In genomic region chr4:57846991-57847422, GRCm38 (mm10) we compare ENCODE assay signal across 9 mouse cellular contexts.
DNase-seq lines count a peak whose midpoint lies in the region; ATAC-seq and TF ChIP-seq lines count a peak whose summit lies in the region.
"Had no signal": no experiment of that assay in that cellular context is flagged by ENCODE, and none has a peak within 500 bp of the region (broad histone marks: within the 10 kb centered on the region; RNA-seq: fewer than 3 reads in every experiment).

No protein-coding gene starts in this region.

- H3K27ac ChIP-seq in heart, embryonic 13.5 days (replicated peaks) = peak overlapping the region; percentile 95
- H3K27ac ChIP-seq in kidney, postnatal 0 days = peak overlapping the region; percentile 83
- H3K27ac ChIP-seq: macrophage had no signal

- DNase-seq in ovary, adult 18-20 months (ENCODE audit: low spot score) = peak; percentile 13
- no peak for DNase-seq in ovary, postnatal 14 days (ENCODE audit: low spot score)
- DNase-seq in kidney, postnatal 0 days (ENCODE audit: low spot score) = peak; percentile 88
- DNase-seq in mesoderm, embryonic 11.5 days (ENCODE audit: low read depth, low spot score) = peak; percentile 71
- no peak for DNase-seq in left cerebral cortex, postnatal 25 days (ENCODE audit: low spot score in 2 of 2)
- DNase-seq in right cerebral cortex, postnatal 14 days = no peak
- no peak for DNase-seq in urinary bladder, postnatal 10 days (ENCODE audit: low spot score)

- intact Hi-C loops in left cerebral cortex, postnatal 25 days (cut with DNase I) = no loop called here

- no peak for TF ChIP-seq CTCF in kidney, postnatal 0 days (IDR thresholded peaks at IDR 0.05; ENCODE audit: low read depth)

- 12% methylated on average over 8 of the region's 8 CpGs for WGBS in heart, embryonic 13.5 days
- 16% methylated on average over 8 of the region's 8 CpGs for WGBS in kidney, postnatal 0 days

- peak overlapping the region; percentile 82 for H3K4me2 ChIP-seq in heart, embryonic 13.5 days
- H3K4me2 ChIP-seq in kidney, postnatal 0 days (ENCODE audit: low read length) = peak overlapping the region; percentile 54

- peaks cover 82% of the 10 kb centered on the region for H3K4me1 ChIP-seq in heart, embryonic 13.5 days
- peaks cover 38% of the 10 kb centered on the region for H3K4me1 ChIP-seq in kidney, postnatal 0 days (replicated peaks; ENCODE audit: insufficient read depth, low read length)

- H3K9me3 ChIP-seq in heart, embryonic 13.5 days = no peaks in the 10 kb centered on the region
- no peaks in the 10 kb centered on the region for H3K9me3 ChIP-seq in kidney, postnatal 0 days (replicated peaks; ENCODE audit: low read length)

- peak overlapping the region; percentile 58 for H3K4me3 ChIP-seq in heart, embryonic 13.5 days
- peak overlapping the region; percentile 34 for H3K4me3 ChIP-seq in kidney, postnatal 0 days (replicated peaks; ENCODE audit: low read depth, low read length)

- no peaks in the 10 kb centered on the region for H3K27me3 ChIP-seq in heart, embryonic 13.5 days (replicated peaks)
- H3K27me3 ChIP-seq in kidney, postnatal 0 days (ENCODE audit: insufficient read depth, low read length) = no peaks in the 10 kb centered on the region

- H3K9ac ChIP-seq in heart, embryonic 13.5 days = peak overlapping the region; percentile 91
- peak overlapping the region; percentile 53; the same call in 1 of the 2 replicates for H3K9ac ChIP-seq in kidney, postnatal 0 days (ENCODE audit: low read depth, low read length)

- no peak for ATAC-seq in heart, embryonic 13.5 days (ENCODE audit: extremely low read depth, insufficient number of reproducible peaks, low FRiP score, low TSS enrichment)
- ATAC-seq in kidney, postnatal 0 days (replicated peaks; ENCODE audit: low FRiP score, low read depth) = no peak; the same call in 1 of the 2 replicates

- H3K36me3 ChIP-seq in heart, embryonic 13.5 days = peaks cover 25% of the 10 kb centered on the region
- 0 out of 2 replicates have a peak, but pooled peaks cover 3% of the 10 kb centered on the region for H3K36me3 ChIP-seq in kidney, postnatal 0 days (ENCODE audit: insufficient read depth, low read length)

Comparison
In these comparisons a context has a peak if more than half of its experiments do, and no peak if none do; other contexts are left out.
1. DNase-seq: peak in ovary, adult 18-20 months (single experiment), kidney, postnatal 0 days (single experiment) and mesoderm, embryonic 11.5 days (single experiment); none in ovary, postnatal 14 days (single experiment), left cerebral cortex, postnatal 25 days (0 of 2), right cerebral cortex, postnatal 14 days (single experiment) and urinary bladder, postnatal 10 days (single experiment).